Mouse (Mus musculus): ENCODE results near the gene Armcx4. TPM values are rescaled to one million over a fixed set of nuclear protein-coding genes. Genes with fewer than 3 reads are reported as not detected.

Armcx4 gene
- polyA plus RNA-seq, 1 experiment = 1.1 TPM

Other genes with a start within 250 kb of the Armcx4 start
- gene Taf7l, start 210.0 kb upstream of the Armcx4 start, polyA plus RNA-seq (2012; rRNA removed) = not detected in 2 replicates
- 8.6 and 9.2 TPM in 2 replicates for gene Timm8a1, start 144.7 kb upstream of the Armcx4 start, polyA plus RNA-seq (2012; rRNA removed)
- gene Btk, start 102.9 kb upstream of the Armcx4 start, polyA plus RNA-seq (2012; rRNA removed) = 2.1 and 3.0 TPM in 2 replicates
- 1,373 and 1,449 TPM in 2 replicates for gene Rpl36a, start 100.9 kb upstream of the Armcx4 start, polyA plus RNA-seq (2012; rRNA removed)
- gene Gla, start 85.4 kb upstream of the Armcx4 start, polyA plus RNA-seq (2012; rRNA removed) = 5.4 and 5.8 TPM in 2 replicates
- 63.8 and 66.5 TPM in 2 replicates for gene Hnrnph2, start 85.3 kb upstream of the Armcx4 start, polyA plus RNA-seq (2012; rRNA removed)
- gene Armcx1, start 31.4 kb downstream of the Armcx4 start, polyA plus RNA-seq (2012; rRNA removed) = 21.1 and 22.8 TPM in 2 replicates
- gene Armcx6, start 64.9 kb downstream of the Armcx4 start, polyA plus RNA-seq (2012; rRNA removed) = 2.8 and 3.9 TPM in 2 replicates
- gene Armcx3, start 70.1 kb downstream of the Armcx4 start, polyA plus RNA-seq (2012; rRNA removed) = 36.1 and 39.5 TPM in 2 replicates
- gene Armcx2, start 122.7 kb downstream of the Armcx4 start, polyA plus RNA-seq (2012; rRNA removed) = 10.6 and 13.1 TPM in 2 replicates